Mouse (Mus musculus) brain, embryonic 18.5 days (tissue): Measurements from ENCODE around the gene Umad1.
"Not testable (repeated sequence)": the region's sequence is repeated elsewhere in the genome, so short reads cannot be mapped to it uniquely, and the experiment has no call there.

Experiments used
- DNase-seq: peaks from one replicate; pipeline ENCODE4 v3.0.0-alpha.2; 2012; ENCODE audit warnings: low read depth, low spot score

Umad1 gene

GRCm38 (mm10) chr6:8312554-8312953 lies 53.5 kb downstream of the Umad1 start:
- DNase-seq = no peak

- DNase-seq = no peak
Observed at GRCm38 (mm10) chr6:8316201-8316600, 57.1 kb downstream of the Umad1 start.

GRCm38 (mm10) chr6:8319591-8319990 lies 60.5 kb downstream of the Umad1 start:
- no peak for DNase-seq

- not testable (repeated sequence) for DNase-seq
Observed at GRCm38 (mm10) chr6:8331496-8331895, 72.4 kb downstream of the Umad1 start.

- DNase-seq = no peak
Observed at GRCm38 (mm10) chr6:8333380-8333779, 74.3 kb downstream of the Umad1 start.

GRCm38 (mm10) chr6:8336487-8337390 lies 77.7 kb downstream of the Umad1 start:
- no peak for DNase-seq

GRCm38 (mm10) chr6:8339453-8339852 lies 80.4 kb downstream of the Umad1 start:
- DNase-seq = no peak

- no peak for DNase-seq
Observed at GRCm38 (mm10) chr6:8343271-8343670, 84.2 kb downstream of the Umad1 start.

- DNase-seq = no peak
Observed at GRCm38 (mm10) chr6:8345219-8345856, 86.2 kb downstream of the Umad1 start.

- no peak for DNase-seq
Observed at GRCm38 (mm10) chr6:8347154-8347553, 88.1 kb downstream of the Umad1 start.

- DNase-seq = no peak
Observed at GRCm38 (mm10) chr6:8348344-8348743, 89.3 kb downstream of the Umad1 start.

- DNase-seq = no peak
Observed at GRCm38 (mm10) chr6:8349060-8349670, 90.1 kb downstream of the Umad1 start.

GRCm38 (mm10) chr6:8351507-8351906 lies 92.4 kb downstream of the Umad1 start:
- no peak for DNase-seq

GRCm38 (mm10) chr6:8352533-8353168 lies 93.6 kb downstream of the Umad1 start:
- DNase-seq = no peak

GRCm38 (mm10) chr6:8353461-8353860 lies 94.4 kb downstream of the Umad1 start:
- DNase-seq = no peak

GRCm38 (mm10) chr6:8354846-8355245 lies 95.8 kb downstream of the Umad1 start:
- no peak for DNase-seq

GRCm38 (mm10) chr6:8358232-8358631 lies 99.1 kb downstream of the Umad1 start:
- no peak for DNase-seq

GRCm38 (mm10) chr6:8358782-8359181 lies 99.7 kb downstream of the Umad1 start:
- no peak for DNase-seq

GRCm38 (mm10) chr6:8360805-8361204 lies 101.7 kb downstream of the Umad1 start:
- DNase-seq = no peak

- DNase-seq = no peak
Observed at GRCm38 (mm10) chr6:8364033-8364756, 105.1 kb downstream of the Umad1 start.

GRCm38 (mm10) chr6:8364757-8365150 lies 105.7 kb downstream of the Umad1 start:
- no peak for DNase-seq
